Mouse (Mus musculus): ENCODE results near the gene Evi2a. TPM values are rescaled to one million over a fixed set of nuclear protein-coding genes. Genes with fewer than 3 reads are reported as not detected.

The Evi2a gene
- polyA plus RNA-seq, 1 experiment: 22.0 TPM

GRCm38 (mm10) chr11:79566947-79567346 lies 36.5 kb upstream of the Evi2a start:
- no peak for DNase-seq (ENCODE audit: low read depth in 1 of 2, low spot score in 2 of 2)
- Histone ChIP-seq H3K4me3 (ENCODE audit: extremely low read depth, insufficient read depth, insufficient read length) (no peak overlapping the region), H3K4me1 (ENCODE audit: control insufficient read depth, insufficient read depth, insufficient read length) (no peaks in the 10 kb centered on the region), H3K27ac (ENCODE audit: insufficient read depth, low read length) (no peak overlapping the region), H3K36me3 (ENCODE audit: control insufficient read depth, insufficient read depth, low read length) (peaks cover 26% of the 10 kb centered on the region), H3K27me3 (ENCODE audit: control insufficient read depth, insufficient read depth, low read length) (no peaks in the 10 kb centered on the region)
- no peak for TF ChIP-seq CTCF (IDR thresholded peaks at IDR 0.05; ENCODE audit: extremely low read depth, insufficient read depth, insufficient read length, insufficient replicate concordance)
- TF ChIP-seq POLR2A (IDR thresholded peaks at IDR 0.05; ENCODE audit: low read depth, low read length): no peak
- WGBS: 83% methylated on average over 1 of the region's 1 CpGs

- 92% methylated on average over 7 of the region's 7 CpGs for WGBS
- H3K27me3 ChIP-seq (ENCODE audit: control insufficient read depth, insufficient read depth, low read length): no peaks in the 10 kb centered on the region
- peaks cover 22% of the 10 kb centered on the region for H3K36me3 ChIP-seq (ENCODE audit: control insufficient read depth, insufficient read depth, low read length)
- H3K4me1 ChIP-seq (ENCODE audit: control insufficient read depth, insufficient read depth, insufficient read length): no peaks in the 10 kb centered on the region
- H3K4me3 ChIP-seq (ENCODE audit: extremely low read depth, insufficient read depth, insufficient read length): no peak overlapping the region
- no peak for DNase-seq (ENCODE audit: low read depth in 1 of 2, low spot score in 2 of 2)
- no peak for TF ChIP-seq POLR2A (IDR thresholded peaks at IDR 0.05; ENCODE audit: low read depth, low read length)
- TF ChIP-seq CTCF (IDR thresholded peaks at IDR 0.05; ENCODE audit: extremely low read depth, insufficient read depth, insufficient read length, insufficient replicate concordance): no peak
- no peak overlapping the region for H3K27ac ChIP-seq (ENCODE audit: insufficient read depth, low read length)
These were observed 33.1 kb upstream of the Evi2a start for GRCm38 (mm10) chr11:79563493-79563892.

GRCm38 (mm10) chr11:79560536-79560935 lies 30.1 kb upstream of the Evi2a start:
- Histone ChIP-seq H3K27ac (ENCODE audit: insufficient read depth, low read length) (no peak overlapping the region), H3K4me1 (ENCODE audit: control insufficient read depth, insufficient read depth, insufficient read length) (no peaks in the 10 kb centered on the region), H3K36me3 (ENCODE audit: control insufficient read depth, insufficient read depth, low read length) (peaks cover 19% of the 10 kb centered on the region), H3K4me3 (ENCODE audit: extremely low read depth, insufficient read depth, insufficient read length) (no peak overlapping the region), H3K27me3 (ENCODE audit: control insufficient read depth, insufficient read depth, low read length) (no peaks in the 10 kb centered on the region)
- 89% methylated on average over 4 of the region's 4 CpGs for WGBS
- DNase-seq (ENCODE audit: low read depth in 1 of 2, low spot score in 2 of 2): no peak
- TF ChIP-seq CTCF (IDR thresholded peaks at IDR 0.05; ENCODE audit: extremely low read depth, insufficient read depth, insufficient read length, insufficient replicate concordance) (no peak), POLR2A (IDR thresholded peaks at IDR 0.05; ENCODE audit: low read depth, low read length) (no peak)

- DNase-seq (ENCODE audit: low read depth in 1 of 2, low spot score in 2 of 2): no peak
- H3K27ac ChIP-seq (ENCODE audit: insufficient read depth, low read length): no peak overlapping the region
- H3K27me3 ChIP-seq (ENCODE audit: control insufficient read depth, insufficient read depth, low read length): no peaks in the 10 kb centered on the region
- peaks cover 29% of the 10 kb centered on the region for H3K36me3 ChIP-seq (ENCODE audit: control insufficient read depth, insufficient read depth, low read length)
- WGBS: 62% methylated on average over 1 of the region's 1 CpGs
- H3K4me1 ChIP-seq (ENCODE audit: control insufficient read depth, insufficient read depth, insufficient read length): no peaks in the 10 kb centered on the region; the same call in 1 of the 2 replicates
- TF ChIP-seq POLR2A (IDR thresholded peaks at IDR 0.05; ENCODE audit: low read depth, low read length) (no peak), CTCF (IDR thresholded peaks at IDR 0.05; ENCODE audit: extremely low read depth, insufficient read depth, insufficient read length, insufficient replicate concordance) (no peak)
- no peak overlapping the region for H3K4me3 ChIP-seq (ENCODE audit: extremely low read depth, insufficient read depth, insufficient read length)
These were observed 22.2 kb upstream of the Evi2a start for GRCm38 (mm10) chr11:79552622-79553021.

GRCm38 (mm10) chr11:79536293-79536692 lies 5.9 kb upstream of the Evi2a start:
- H3K4me1 ChIP-seq (ENCODE audit: control insufficient read depth, insufficient read depth, insufficient read length): no peaks in the 10 kb centered on the region
- H3K4me3 ChIP-seq (ENCODE audit: extremely low read depth, insufficient read depth, insufficient read length): no peak overlapping the region
- DNase-seq (ENCODE audit: low read depth in 1 of 2, low spot score in 2 of 2): no peak
- no peaks in the 10 kb centered on the region for H3K27me3 ChIP-seq (ENCODE audit: control insufficient read depth, insufficient read depth, low read length)
- peaks cover 5% of the 10 kb centered on the region for H3K36me3 ChIP-seq (ENCODE audit: control insufficient read depth, insufficient read depth, low read length)
- no peak overlapping the region for H3K27ac ChIP-seq (ENCODE audit: insufficient read depth, low read length)
- WGBS: 85% methylated on average over 3 of the region's 3 CpGs
- TF ChIP-seq POLR2A (IDR thresholded peaks at IDR 0.05; ENCODE audit: low read depth, low read length) (no peak), CTCF (IDR thresholded peaks at IDR 0.05; ENCODE audit: extremely low read depth, insufficient read depth, insufficient read length, insufficient replicate concordance) (no peak)

GRCm38 (mm10) chr11:79535554-79535953 lies 5.1 kb upstream of the Evi2a start:
- no peak for DNase-seq (ENCODE audit: low read depth in 1 of 2, low spot score in 2 of 2)
- Histone ChIP-seq H3K36me3 (ENCODE audit: control insufficient read depth, insufficient read depth, low read length) (peaks cover 2% of the 10 kb centered on the region), H3K27ac (ENCODE audit: insufficient read depth, low read length) (no peak overlapping the region), H3K27me3 (ENCODE audit: control insufficient read depth, insufficient read depth, low read length) (no peaks in the 10 kb centered on the region), H3K4me1 (ENCODE audit: control insufficient read depth, insufficient read depth, insufficient read length) (no peaks in the 10 kb centered on the region; the same call in 1 of the 2 replicates), H3K4me3 (ENCODE audit: extremely low read depth, insufficient read depth, insufficient read length) (no peak overlapping the region)
- TF ChIP-seq POLR2A (IDR thresholded peaks at IDR 0.05; ENCODE audit: low read depth, low read length) (no peak), CTCF (IDR thresholded peaks at IDR 0.05; ENCODE audit: extremely low read depth, insufficient read depth, insufficient read length, insufficient replicate concordance) (no peak)
- WGBS: 35% methylated on average over 4 of the region's 4 CpGs

GRCm38 (mm10) chr11:79533950-79534690 lies 3.7 kb upstream of the Evi2a start:
- no peak for DNase-seq (ENCODE audit: low read depth in 1 of 2, low spot score in 2 of 2)
- Histone ChIP-seq H3K27ac (ENCODE audit: insufficient read depth, low read length) (no peak overlapping the region), H3K4me3 (ENCODE audit: extremely low read depth, insufficient read depth, insufficient read length) (no peak overlapping the region), H3K36me3 (ENCODE audit: control insufficient read depth, insufficient read depth, low read length) (peaks cover 2% of the 10 kb centered on the region), H3K4me1 (ENCODE audit: control insufficient read depth, insufficient read depth, insufficient read length) (no peaks in the 10 kb centered on the region; the same call in 1 of the 2 replicates), H3K27me3 (ENCODE audit: control insufficient read depth, insufficient read depth, low read length) (no peaks in the 10 kb centered on the region)
- TF ChIP-seq POLR2A (IDR thresholded peaks at IDR 0.05; ENCODE audit: low read depth, low read length): no peak
- no peak for TF ChIP-seq CTCF (IDR thresholded peaks at IDR 0.05; ENCODE audit: extremely low read depth, insufficient read depth, insufficient read length, insufficient replicate concordance)
- 89% methylated on average over 8 of the region's 8 CpGs for WGBS
